Mouse (Mus musculus): ENCODE measurements at regions not wholly inside any gene's neighbourhood (a gene's known extent, or its start where the extent isn't known, plus 50 kb on each side); places are given as distances from the start of the nearest gene placed in this dataset.
"Not testable (repeated sequence)": the region's sequence is repeated elsewhere in the genome, so short reads cannot be mapped to it uniquely, and the experiment has no call there.

DNA sequence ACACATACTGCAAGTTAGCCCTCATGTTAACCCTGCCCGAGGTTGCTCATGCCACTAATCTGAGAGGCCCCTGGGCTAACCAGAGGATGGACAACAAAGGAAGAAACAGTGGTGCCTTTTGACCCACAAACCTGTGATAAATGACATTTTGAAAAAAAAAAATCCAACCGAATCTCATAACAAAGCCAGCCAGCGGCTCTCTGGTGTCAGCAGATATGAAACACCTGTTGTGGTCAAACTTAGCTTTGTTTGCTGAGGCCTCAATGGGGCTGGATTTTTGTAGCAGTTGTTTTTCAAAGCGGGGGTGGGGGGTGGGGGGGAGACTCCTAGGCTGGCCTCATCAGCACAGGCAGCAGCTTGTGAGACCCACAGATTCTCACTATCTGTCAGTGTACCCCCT, 133.0 kb downstream of the Katnal1 start:
- no peak for ATAC-seq (ENCODE audit: low FRiP score, low read depth)

GRCm38 (mm10) chr5:148794465-148794864, 134.7 kb downstream of the Katnal1 start:
- no peak for ATAC-seq (ENCODE audit: low FRiP score, low read depth)
- Histone ChIP-seq H3K9ac (no peak overlapping the region), H3K4me3 (no peak overlapping the region), H3K36me3 (no peaks in the 10 kb centered on the region), H3K27ac (replicated peaks) (no peak overlapping the region), H3K27me3 (no peaks in the 10 kb centered on the region), H3K9me3 (no peaks in the 10 kb centered on the region), H3K4me1 (replicated peaks) (peaks cover 19% of the 10 kb centered on the region; the same call in 1 of the 2 replicates), H3K4me2 (no peak overlapping the region)
- 45% methylated on average over 15 of the region's 15 CpGs for WGBS

More for the DNA sequence above, 133.0 kb downstream of the Katnal1 start:
- H3K27me3 ChIP-seq: no peaks in the 10 kb centered on the region
- 38% methylated on average over 4 of the region's 4 CpGs for WGBS
- H3K4me1 ChIP-seq (replicated peaks): peaks cover 23% of the 10 kb centered on the region; the same call in 1 of the 2 replicates
- no peak overlapping the region for H3K9ac ChIP-seq
- no peak overlapping the region for H3K27ac ChIP-seq (replicated peaks)
- H3K9me3 ChIP-seq: no peaks in the 10 kb centered on the region
- no peak overlapping the region for H3K4me2 ChIP-seq
- no peak overlapping the region for H3K4me3 ChIP-seq
- H3K36me3 ChIP-seq: no peaks in the 10 kb centered on the region

DNA sequence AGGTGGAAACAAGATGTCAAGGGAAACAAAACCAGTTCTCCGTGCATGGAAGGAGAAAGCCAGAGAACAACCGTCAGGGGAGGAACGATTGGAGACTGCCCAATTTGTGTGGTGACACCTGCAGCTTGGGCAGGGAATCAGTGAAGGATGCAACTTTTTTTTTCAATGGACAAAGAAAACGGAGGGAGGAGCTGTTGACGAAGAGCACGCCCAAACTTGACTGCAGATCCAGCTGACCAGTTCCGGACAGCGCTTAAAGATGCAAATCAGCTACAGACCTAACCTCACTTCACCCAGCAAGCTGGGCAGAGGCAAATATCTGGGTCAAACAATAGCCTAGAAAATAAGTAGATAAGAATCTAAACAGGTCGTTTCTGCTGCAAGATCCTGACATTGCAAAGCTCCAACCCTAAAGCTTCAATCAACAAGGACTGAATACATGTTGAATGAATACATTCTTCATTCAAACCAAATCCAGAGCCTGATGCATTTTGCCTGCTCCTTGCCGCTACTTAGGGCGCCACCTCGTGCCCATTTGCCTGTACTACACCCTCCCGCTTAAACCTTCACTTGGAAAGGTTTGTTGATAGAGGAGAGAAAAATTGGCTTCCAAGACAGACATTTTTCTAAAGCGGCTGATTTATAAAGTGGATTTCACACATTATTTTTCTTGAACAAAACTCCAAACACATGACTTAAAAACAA, 136.2 kb downstream of the Katnal1 start:
- peaks cover 16% of the 10 kb centered on the region; the same call in 1 of the 2 replicates for H3K4me1 ChIP-seq (replicated peaks)
- H3K9me3 ChIP-seq: no peaks in the 10 kb centered on the region
- H3K27ac ChIP-seq (replicated peaks): no peak overlapping the region
- peak overlapping the region; percentile 16; the same call in 1 of the 2 replicates for H3K4me2 ChIP-seq
- H3K27me3 ChIP-seq: no peaks in the 10 kb centered on the region
- no peak for ATAC-seq (ENCODE audit: low FRiP score, low read depth)
- no peak overlapping the region for H3K9ac ChIP-seq
- WGBS: 10% methylated on average over 14 of the region's 14 CpGs
- no peak overlapping the region for H3K4me3 ChIP-seq
- H3K36me3 ChIP-seq: no peaks in the 10 kb centered on the region

GRCm38 (mm10) chr5:148791651-148792050, 137.5 kb downstream of the Katnal1 start:
- Histone ChIP-seq H3K9ac (no peak overlapping the region), H3K4me1 (replicated peaks) (peaks cover 23% of the 10 kb centered on the region), H3K4me2 (no peak overlapping the region), H3K4me3 (no peak overlapping the region), H3K27me3 (no peaks in the 10 kb centered on the region), H3K27ac (replicated peaks) (no peak overlapping the region), H3K36me3 (no peaks in the 10 kb centered on the region), H3K9me3 (no peaks in the 10 kb centered on the region)
- 77% methylated on average over 6 of the region's 6 CpGs for WGBS
- ATAC-seq (ENCODE audit: low FRiP score, low read depth): no peak

DNA sequence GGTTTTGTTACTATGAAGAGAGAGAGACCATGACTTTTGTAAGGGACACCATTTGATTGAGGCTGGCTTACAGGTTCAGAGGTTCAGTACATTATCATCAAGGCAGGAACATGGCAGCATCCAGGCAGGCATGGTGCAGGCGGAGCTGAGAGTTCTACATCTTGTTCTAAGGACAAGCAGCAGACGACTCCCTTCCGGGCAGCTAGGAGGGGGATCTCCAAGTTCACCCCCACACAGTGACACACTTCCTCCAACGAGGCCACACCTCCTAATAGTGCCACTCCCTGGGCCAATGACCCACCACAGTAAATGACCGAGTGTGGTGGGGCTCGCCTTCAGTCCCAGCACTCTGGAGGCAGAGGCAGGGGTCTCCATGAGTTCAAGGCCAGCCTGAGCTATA, 138.8 kb downstream of the Katnal1 start:
- H3K4me3 ChIP-seq; H3K36me3 ChIP-seq; H3K4me2 ChIP-seq; H3K27me3 ChIP-seq; H3K9me3 ChIP-seq; H3K9ac ChIP-seq; H3K27ac ChIP-seq (replicated peaks); ATAC-seq (ENCODE audit: low FRiP score, low read depth): not testable (repeated sequence)
- 91% methylated on average over 6 of the region's 6 CpGs for WGBS
- H3K4me1 ChIP-seq (replicated peaks): peaks cover 23% of the 10 kb centered on the region

DNA sequence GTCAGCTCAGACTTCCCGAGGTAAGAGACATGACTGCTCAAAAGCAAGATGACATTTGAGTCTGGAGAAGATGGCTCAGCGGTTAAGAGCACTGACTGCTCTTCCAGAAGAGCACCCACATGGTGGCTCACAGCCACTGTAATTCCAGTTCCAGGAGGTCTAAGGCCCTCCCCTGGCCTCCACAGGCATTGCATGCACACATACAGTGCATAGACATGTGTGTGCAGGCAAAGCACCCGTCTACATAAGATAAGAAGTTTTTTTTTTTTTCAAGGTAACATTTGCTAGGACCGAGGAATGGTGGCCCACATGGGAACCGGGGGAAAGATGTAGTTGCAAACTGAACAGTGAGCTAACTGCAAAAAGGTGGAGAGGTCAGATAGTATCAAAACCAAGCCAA, 139.3 kb downstream of the Katnal1 start:
- H3K36me3 ChIP-seq: no peaks in the 10 kb centered on the region
- H3K27me3 ChIP-seq: no peaks in the 10 kb centered on the region
- no peak overlapping the region for H3K9ac ChIP-seq
- H3K9me3 ChIP-seq: no peaks in the 10 kb centered on the region
- H3K4me3 ChIP-seq: no peak overlapping the region
- ATAC-seq (ENCODE audit: low FRiP score, low read depth): no peak
- WGBS: 76% methylated on average over 5 of the region's 5 CpGs
- peaks cover 23% of the 10 kb centered on the region for H3K4me1 ChIP-seq (replicated peaks)
- no peak overlapping the region for H3K4me2 ChIP-seq
- H3K27ac ChIP-seq (replicated peaks): no peak overlapping the region

DNA sequence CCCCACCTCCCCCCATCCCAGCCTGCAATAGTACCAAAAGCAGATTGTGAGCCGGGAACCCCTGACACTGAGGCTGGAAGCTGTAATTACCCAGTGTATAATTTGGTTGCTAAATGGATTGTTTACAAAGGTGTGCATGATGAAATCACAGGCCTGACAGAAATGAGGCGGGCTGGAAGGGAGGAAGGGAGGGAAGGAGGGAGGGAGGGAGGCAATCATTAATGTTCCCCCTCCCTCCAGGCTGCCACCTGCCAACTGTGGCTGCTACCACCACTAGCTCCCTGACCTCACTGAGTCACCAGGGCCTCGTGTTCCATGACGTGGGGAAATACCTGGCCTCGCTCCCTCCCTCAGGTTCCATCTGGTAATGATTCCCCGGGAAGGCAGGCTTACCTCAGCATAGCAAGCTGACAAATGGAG, 140.0 kb downstream of the Katnal1 start:
- peaks cover 23% of the 10 kb centered on the region for H3K4me1 ChIP-seq (replicated peaks)
- no peaks in the 10 kb centered on the region for H3K27me3 ChIP-seq
- H3K4me3 ChIP-seq: no peak overlapping the region
- H3K27ac ChIP-seq (replicated peaks): no peak overlapping the region
- WGBS: 56% methylated on average over 6 of the region's 6 CpGs
- no peaks in the 10 kb centered on the region for H3K36me3 ChIP-seq
- H3K9me3 ChIP-seq: no peaks in the 10 kb centered on the region
- no peak for ATAC-seq (ENCODE audit: low FRiP score, low read depth)
- no peak overlapping the region for H3K9ac ChIP-seq
- H3K4me2 ChIP-seq: no peak overlapping the region

DNA sequence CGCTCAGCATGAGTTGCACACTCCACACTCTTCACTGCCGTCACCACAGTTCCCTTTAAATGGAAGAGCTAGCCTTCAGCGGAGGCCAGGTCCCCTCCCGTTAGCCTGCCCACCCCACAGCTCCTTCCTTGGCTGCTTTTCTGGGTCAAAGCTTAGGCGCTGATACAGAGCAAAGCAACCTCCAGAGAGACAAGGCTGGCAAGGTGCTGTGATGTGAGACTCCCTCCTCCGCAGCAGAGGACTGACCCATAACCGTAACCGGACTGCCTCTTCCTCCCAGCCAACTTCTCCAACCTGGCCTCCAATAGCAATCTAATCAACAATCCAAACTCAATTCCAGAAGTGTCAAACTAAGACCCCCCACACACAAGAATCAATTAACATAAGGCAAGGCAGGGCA, 140.4 kb downstream of the Katnal1 start:
- ATAC-seq (ENCODE audit: low FRiP score, low read depth): no peak
- WGBS: 86% methylated on average over 8 of the region's 8 CpGs

DNA sequence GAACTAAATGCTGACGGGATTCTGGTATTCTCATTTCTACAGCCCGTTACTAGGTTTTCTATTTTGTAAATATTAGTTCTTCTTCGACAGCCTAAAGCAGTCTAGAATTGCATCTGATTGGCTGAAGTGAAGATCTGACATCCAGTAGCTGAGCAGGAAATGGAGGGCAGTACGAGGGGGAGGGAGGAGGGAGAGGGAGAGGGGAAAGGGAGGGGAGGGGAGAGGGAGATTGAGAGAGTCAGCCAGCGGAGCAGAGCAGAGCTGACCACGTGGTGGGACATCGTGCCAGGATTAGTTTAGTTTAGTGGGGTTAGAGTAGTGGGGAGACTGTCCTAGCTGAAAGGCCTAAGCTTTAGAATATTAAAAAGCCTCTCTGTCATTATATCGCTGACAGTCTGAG, 141.8 kb downstream of the Katnal1 start:
- ATAC-seq (ENCODE audit: low FRiP score, low read depth): peak; percentile 78
- no peak overlapping the region for H3K4me3 ChIP-seq

More for the DNA sequence above, 140.4 kb downstream of the Katnal1 start:
- no peaks in the 10 kb centered on the region for H3K27me3 ChIP-seq
- H3K9me3 ChIP-seq: no peaks in the 10 kb centered on the region
- H3K36me3 ChIP-seq: no peaks in the 10 kb centered on the region
- H3K4me1 ChIP-seq (replicated peaks): peaks cover 23% of the 10 kb centered on the region
- no peak overlapping the region for H3K4me3 ChIP-seq
- H3K4me2 ChIP-seq: no peak overlapping the region
- no peak overlapping the region for H3K27ac ChIP-seq (replicated peaks)
- H3K9ac ChIP-seq: no peak overlapping the region

DNA sequence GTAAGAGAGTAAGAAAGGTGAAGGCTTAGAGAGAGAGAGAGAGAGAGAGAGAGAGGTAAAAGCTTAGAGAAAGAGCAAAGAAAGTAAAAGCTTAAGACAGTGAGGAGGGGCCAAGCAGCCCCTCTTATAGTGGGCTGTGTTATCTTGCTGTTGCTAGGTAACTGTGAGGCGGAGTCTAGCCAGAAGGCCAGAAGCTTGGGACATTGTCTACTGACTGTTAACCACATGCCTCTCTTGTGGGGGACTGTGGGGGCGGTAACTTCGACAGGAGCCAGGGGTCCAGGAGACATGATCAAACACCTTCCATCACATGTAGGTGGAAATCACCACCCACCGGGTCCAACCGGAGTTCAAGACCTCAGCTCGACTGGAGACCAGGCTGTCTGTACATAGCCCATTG, 148.0 kb downstream of the Katnal1 start:
- 45% methylated on average over 6 of the region's 6 CpGs for WGBS
- not testable (repeated sequence) for H3K4me3 ChIP-seq; H3K4me1 ChIP-seq (replicated peaks)

More for the DNA sequence above, 141.8 kb downstream of the Katnal1 start:
- 24% methylated on average over 8 of the region's 8 CpGs for WGBS
- H3K9me3 ChIP-seq: no peaks in the 10 kb centered on the region
- H3K9ac ChIP-seq: no peak overlapping the region
- no peaks in the 10 kb centered on the region for H3K27me3 ChIP-seq
- peaks cover 16% of the 10 kb centered on the region for H3K4me1 ChIP-seq (replicated peaks)
- H3K36me3 ChIP-seq: no peaks in the 10 kb centered on the region
- no peak overlapping the region for H3K27ac ChIP-seq (replicated peaks)
- peak overlapping the region; percentile 23; the same call in 1 of the 2 replicates for H3K4me2 ChIP-seq

GRCm38 (mm10) chr5:148776796-148777659, 152.1 kb downstream of the Katnal1 start:
- H3K36me3 ChIP-seq: no peaks in the 10 kb centered on the region
- H3K4me2 ChIP-seq: no peak overlapping the region
- H3K27ac ChIP-seq (replicated peaks): no peak overlapping the region
- H3K9ac ChIP-seq: no peak overlapping the region
- peak; percentile 23; the same call in 1 of the 2 replicates for ATAC-seq (ENCODE audit: low FRiP score, low read depth)
- 83% methylated on average over 20 of the region's 20 CpGs for WGBS
- no peak overlapping the region for H3K4me3 ChIP-seq
- H3K4me1 ChIP-seq (replicated peaks): no peaks in the 10 kb centered on the region
- H3K27me3 ChIP-seq: no peaks in the 10 kb centered on the region
- H3K9me3 ChIP-seq: no peaks in the 10 kb centered on the region

More for the DNA sequence above, 148.0 kb downstream of the Katnal1 start:
- H3K9me3 ChIP-seq; H3K27ac ChIP-seq (replicated peaks); H3K36me3 ChIP-seq; ATAC-seq (ENCODE audit: low FRiP score, low read depth); H3K4me2 ChIP-seq; H3K27me3 ChIP-seq; H3K9ac ChIP-seq: not testable (repeated sequence)

- Histone ChIP-seq H3K27ac (replicated peaks) (no peak overlapping the region), H3K4me2 (no peak overlapping the region), H3K36me3 (no peaks in the 10 kb centered on the region), H3K4me1 (replicated peaks) (no peaks in the 10 kb centered on the region; the same call in 1 of the 2 replicates), H3K9me3 (no peaks in the 10 kb centered on the region), H3K9ac (no peak overlapping the region), H3K27me3 (no peaks in the 10 kb centered on the region), H3K4me3 (no peak overlapping the region)
- 88% methylated on average over 3 of the region's 3 CpGs for WGBS
- ATAC-seq (ENCODE audit: low FRiP score, low read depth): no peak
These were observed 153.9 kb downstream of the Katnal1 start for GRCm38 (mm10) chr5:148775232-148775631.
